Mouse (Mus musculus) B cell, adult 62 days (primary cell): ENCODE results near the gene Slc25a20. TPM values are rescaled to one million over a fixed set of nuclear protein-coding genes. Genes with fewer than 3 reads are reported as not detected.

Experiments
- total RNA-seq: library from RNA; stranded (reverse); gene quantifications from 4 replicates; pipeline ENCODE4 v1.2.4, GENCODE M21; 2023

The Slc25a20 gene
- 15.5 to 20.3 TPM (median 17.4 TPM) in 4 replicates for total RNA-seq

GRCm38 (mm10) chr9:108661677-108662612, at the start of gene Slc25a20:
Gene Slc25a20, plus strand, starts transcription at chr9:108662088.

GRCm38 (mm10) chr9:108648611-108649560, 13.0 kb upstream of the Slc25a20 start, which contains the start of gene Arih2:
Gene Arih2, minus strand, starts transcription at chr9:108649386.

GRCm38 (mm10) chr9:108689106-108689505, 27.2 kb downstream of the Slc25a20 start, which contains the start of gene Prkar2a:
Gene Prkar2a, plus strand, starts transcription at chr9:108689314.

Other genes starting within 250 kb of the Slc25a20 start
- gene Ccdc36, start 233.6 kb upstream of the Slc25a20 start, total RNA-seq: not detected in 4 replicates
- not detected in 4 replicates for gene BC048562, start 225.6 kb upstream of the Slc25a20 start, total RNA-seq
- 21.9 to 31.4 TPM (median 28.3 TPM) in 4 replicates for gene Ccdc71, start 201.6 kb upstream of the Slc25a20 start, total RNA-seq
- gene Klhdc8b, start 200.5 kb upstream of the Slc25a20 start, total RNA-seq: 2.1 to 5.2 TPM (median 3.3 TPM) in 4 replicates
- gene Lamb2, start 182.4 kb upstream of the Slc25a20 start, total RNA-seq: 0.13 to 0.83 TPM (median 0.24 TPM) in 3 of 4 replicates, not detected in the other
- 287 to 325 TPM (median 308 TPM) in 4 replicates for gene Usp19, start 171.5 kb upstream of the Slc25a20 start, total RNA-seq
- 173 to 207 TPM (median 195 TPM) in 4 replicates for gene Qars, start 154.4 kb upstream of the Slc25a20 start, total RNA-seq
- 219 to 250 TPM (median 225 TPM) in 4 replicates for gene Qrich1, start 145.3 kb upstream of the Slc25a20 start, total RNA-seq
- 174 to 207 TPM (median 193 TPM) in 4 replicates for gene Impdh2, start 101.8 kb upstream of the Slc25a20 start, total RNA-seq
- gene Ndufaf3, start 94.7 kb upstream of the Slc25a20 start, total RNA-seq: 24.6 to 30.8 TPM (median 25.4 TPM) in 4 replicates
- gene Dalrd3, start 92.2 kb upstream of the Slc25a20 start, total RNA-seq: 79.6 to 104 TPM (median 84.6 TPM) in 4 replicates
- 40.1 to 42.8 TPM (median 42.0 TPM) in 4 replicates for gene Wdr6, start 83.3 kb upstream of the Slc25a20 start, total RNA-seq
- gene P4htm, start 64.4 kb upstream of the Slc25a20 start, total RNA-seq: 4.0 to 6.6 TPM (median 5.5 TPM) in 4 replicates
- 165 to 172 TPM (median 168 TPM) in 4 replicates for gene Arih2, start 12.7 kb upstream of the Slc25a20 start, total RNA-seq
- gene Prkar2a, start 27.2 kb downstream of the Slc25a20 start, total RNA-seq: 5.8 to 11.4 TPM (median 8.9 TPM) in 4 replicates
- 60.1 to 74.0 TPM (median 66.7 TPM) in 4 replicates for gene Ip6k2, start 121.7 kb downstream of the Slc25a20 start, total RNA-seq
- 13.4 to 16.4 TPM (median 15.0 TPM) in 4 replicates for gene Nckipsd, start 146.3 kb downstream of the Slc25a20 start, total RNA-seq
- gene Celsr3, start 164.2 kb downstream of the Slc25a20 start, total RNA-seq: 0.06 to 0.69 TPM (median 0.46 TPM) in 3 of 4 replicates, not detected in the other
- 9.5 to 13.9 TPM (median 12.9 TPM) in 4 replicates for gene Slc26a6, start 191.2 kb downstream of the Slc25a20 start, total RNA-seq